Mouse (Mus musculus): ENCODE measurements around the gene Mpnd.
"Not testable (repeated sequence)": the region's sequence is repeated elsewhere in the genome, so short reads cannot be mapped to it uniquely, and the experiment has no call there.

Gene Mpnd

GRCm38 (mm10) chr17:56038583-56039261 is 33.2 kb downstream of the Mpnd start:
- no peak for DNase-seq (ENCODE audit: low read depth, low spot score)

- no peak for DNase-seq (ENCODE audit: low read depth, low spot score)
Observed at GRCm38 (mm10) chr17:56039345-56039744, 33.8 kb downstream of the Mpnd start.

GRCm38 (mm10) chr17:56040030-56040856 is 34.7 kb downstream of the Mpnd start, which contains the start of gene Chaf1a:
TSS of gene Chaf1a (plus strand) at chr17:56040439.
- peak; percentile 97 for DNase-seq (ENCODE audit: low read depth, low spot score)

- DNase-seq (ENCODE audit: low read depth, low spot score) = no peak
Observed at GRCm38 (mm10) chr17:56040857-56041163, 35.3 kb downstream of the Mpnd start.

GRCm38 (mm10) chr17:56051369-56051768 is 45.9 kb downstream of the Mpnd start:
- DNase-seq (ENCODE audit: low read depth, low spot score) = no peak

- DNase-seq (ENCODE audit: low read depth, low spot score) = no peak
Observed at GRCm38 (mm10) chr17:56054938-56055337, 49.4 kb downstream of the Mpnd start.

- DNase-seq (ENCODE audit: low read depth, low spot score) = no peak
Observed at GRCm38 (mm10) chr17:56055945-56056678, 50.6 kb downstream of the Mpnd start.

GRCm38 (mm10) chr17:56057381-56058120 is 52.0 kb downstream of the Mpnd start:
- no peak for DNase-seq (ENCODE audit: low read depth, low spot score)

GRCm38 (mm10) chr17:56062081-56062480 is 56.6 kb downstream of the Mpnd start:
- DNase-seq (ENCODE audit: low read depth, low spot score) = no peak

GRCm38 (mm10) chr17:56065715-56066114 is 60.2 kb downstream of the Mpnd start:
- not testable (repeated sequence) for DNase-seq (ENCODE audit: low read depth, low spot score)
